Mouse (Mus musculus): ENCODE measurements around the gene Bcl2l1.
A peak's percentile ranks its signal among the peaks of the same experiment; 100 is the strongest.

Gene Bcl2l1

GRCm38 (mm10) chr2:152823770-152824169 is 7.8 kb downstream of the Bcl2l1 start:
- DNase-seq = no peak

GRCm38 (mm10) chr2:152821566-152821965 is 10.0 kb downstream of the Bcl2l1 start:
- DNase-seq = no peak

GRCm38 (mm10) chr2:152821023-152821422 is 10.5 kb downstream of the Bcl2l1 start:
- peak; percentile 62 to 78 for DNase-seq

GRCm38 (mm10) chr2:152820369-152820768 is 11.2 kb downstream of the Bcl2l1 start:
- DNase-seq = peak; percentile 74 to 91

GRCm38 (mm10) chr2:152819926-152820325 is 11.6 kb downstream of the Bcl2l1 start:
- no peak for DNase-seq

- DNase-seq = no peak
Observed at GRCm38 (mm10) chr2:152819097-152819624, 12.4 kb downstream of the Bcl2l1 start.

- DNase-seq = peak in 1 of 2 experiments; percentile 67
Observed at GRCm38 (mm10) chr2:152818679-152819078, 12.8 kb downstream of the Bcl2l1 start.

GRCm38 (mm10) chr2:152817596-152818291 is 13.8 kb downstream of the Bcl2l1 start:
- peak in 1 of 2 experiments; percentile 74 for DNase-seq

GRCm38 (mm10) chr2:152816657-152817348 is 14.7 kb downstream of the Bcl2l1 start:
- no peak for DNase-seq

GRCm38 (mm10) chr2:152815879-152816656 is 15.5 kb downstream of the Bcl2l1 start:
- peak; percentile 83 to 91 for DNase-seq

- peak; percentile 79 to 89 for DNase-seq
Observed at GRCm38 (mm10) chr2:152814213-152814874, 17.2 kb downstream of the Bcl2l1 start.

- no peak for DNase-seq
Observed at GRCm38 (mm10) chr2:152813232-152813631, 18.3 kb downstream of the Bcl2l1 start.

- peak in 1 of 2 experiments; percentile 43 for DNase-seq
Observed at GRCm38 (mm10) chr2:152811336-152812165, 20.0 kb downstream of the Bcl2l1 start.

- DNase-seq = peak in 1 of 2 experiments; percentile 63
Observed at GRCm38 (mm10) chr2:152810158-152810941, 21.2 kb downstream of the Bcl2l1 start.

GRCm38 (mm10) chr2:152808178-152808577 is 23.4 kb downstream of the Bcl2l1 start:
- no peak for DNase-seq

GRCm38 (mm10) chr2:152806037-152806436 is 25.5 kb downstream of the Bcl2l1 start:
- DNase-seq = peak in 1 of 2 experiments; percentile 92

GRCm38 (mm10) chr2:152805111-152805490 is 26.4 kb downstream of the Bcl2l1 start:
- no peak for DNase-seq

- DNase-seq = peak; percentile 80 to 83
Observed at GRCm38 (mm10) chr2:152804408-152805110, 27.0 kb downstream of the Bcl2l1 start.

GRCm38 (mm10) chr2:152803081-152803480 is 28.4 kb downstream of the Bcl2l1 start:
- no peak for DNase-seq

GRCm38 (mm10) chr2:152802303-152802702 is 29.2 kb downstream of the Bcl2l1 start:
- DNase-seq = peak in 1 of 2 experiments; percentile 50
